Mouse (Mus musculus) bone marrow macrophage, adult 2 months (primary cell): ENCODE measurements around the gene Slc38a1.

Source experiments
- CTCF ChIP-seq: IDR thresholded peaks from 2 replicates; pipeline ENCODE4 v1.5.1; 2012; ENCODE audit warnings: low read depth, mild to moderate bottlenecking, low read length, moderate library complexity
- POLR2A ChIP-seq: IDR thresholded peaks from 2 replicates; pipeline ENCODE4 v1.6.1; 2012; ENCODE audit warnings: mild to moderate bottlenecking, low read depth, low read length, borderline replicate concordance

- TF ChIP-seq CTCF (no peak), POLR2A (no peak)
Measured at GRCm38 (mm10) chr15:96674089-96674488, 31.4 kb upstream of the Slc38a1 start.
